Mouse (Mus musculus) limb, embryonic 11.5 days (tissue): Measurements from ENCODE around the gene Gm6034. TPM values are rescaled to one million over a fixed set of nuclear protein-coding genes. Genes with fewer than 3 reads are reported as not detected.
"Not testable (repeated sequence)": the region's sequence is repeated elsewhere in the genome, so short reads cannot be mapped to it uniquely, and the experiment has no call there.

Source experiments
- ATAC-seq: fragments of 200-750 bp; cut with Nextera tagmentation; 2 replicates; pipeline ENCODE4 v1.8.0; 2017; ENCODE audit warnings: low read depth; ENCODE audit not compliant: insufficient number of reproducible peaks, low FRiP score, low TSS enrichment
- DNase-seq: peaks from one replicate; pipeline ENCODE4 v3.0.0-alpha.2; 2015; ENCODE audit warnings: low spot score
- H3K27ac ChIP-seq: fragments of 300-500 bp; sonication (generic); replicated peaks from 2 replicates; pipeline ENCODE4 v1.5.1; 2014; ENCODE audit warnings: low read depth, mild to moderate bottlenecking, low read length
- H3K27me3 ChIP-seq: fragments of 300-500 bp; sonication (generic); 2 replicates; pipeline ENCODE4 v1.6.1; 2014; ENCODE audit warnings: mild to moderate bottlenecking, low read length, mixed read lengths; ENCODE audit not compliant: control insufficient read depth, insufficient read depth
- H3K36me3 ChIP-seq: fragments of 300-500 bp; sonication (generic); 2 replicates; pipeline ENCODE4 v1.6.1; 2014; ENCODE audit warnings: mild to moderate bottlenecking, low read length, moderate library complexity, mixed read lengths; ENCODE audit not compliant: control insufficient read depth, insufficient read depth
- H3K4me1 ChIP-seq: fragments of 300-500 bp; sonication (generic); 2 replicates; pipeline ENCODE4 v1.6.1; 2014; ENCODE audit warnings: low read length, mixed read lengths; ENCODE audit not compliant: control insufficient read depth, insufficient read depth
- H3K4me2 ChIP-seq: fragments of 300-500 bp; sonication (generic); 2 replicates; pipeline ENCODE4 v1.6.1; 2014; ENCODE audit warnings: low read depth, mild to moderate bottlenecking, moderate library complexity; ENCODE audit not compliant: severe bottlenecking
- H3K4me3 ChIP-seq: fragments of 300-500 bp; sonication (generic); 2 replicates; pipeline ENCODE4 v1.5.1; 2014; ENCODE audit warnings: low read depth, low read length
- H3K9ac ChIP-seq: fragments of 300-500 bp; sonication (generic); 2 replicates; pipeline ENCODE4 v1.6.1; 2014; ENCODE audit warnings: mild to moderate bottlenecking, low read length
- H3K9me3 ChIP-seq: fragments of 300-500 bp; sonication (generic); 2 replicates; pipeline ENCODE4 v1.6.1; 2016; ENCODE audit warnings: low read length; ENCODE audit not compliant: control insufficient read depth
- whole genome bisulfite sequencing: fragments of 180-500 bp; shearing (Covaris S2); extraction: QIAGEN DNeasy Blood & Tissue Kit; methylation state at CpG from one replicate; pipeline ENCODE4 v1.1.7; 2014; 5-methylcytosine and 5-hydroxymethylcytosine counted together
- polyA plus RNA-seq: library from polyadenylated mRNA; unstranded; fragments of >200 nt; fragmentation: Nextera tagmentation; extraction: Ambion mirVana; gene quantifications from 2 replicates; pipeline ENCODE4 v1.2.1, GENCODE M21; 2014

Gene Gm6034
- polyA plus RNA-seq, 1 experiment from 2014 or later, result not detected

GRCm38 (mm10) chr17:36082519-36083232 lies 39.9 kb downstream of the Gm6034 start:
- not testable (repeated sequence) for H3K9me3 ChIP-seq, DNase-seq, H3K4me1 ChIP-seq, H3K36me3 ChIP-seq, H3K9ac ChIP-seq, H3K27ac ChIP-seq, ATAC-seq
- H3K4me3 ChIP-seq, result peak overlapping the region; percentile 38; the same call in 1 of the 2 replicates
- H3K27me3 ChIP-seq, result peaks cover 20% of the 10 kb centered on the region
- WGBS, result 54% methylated on average over 3 of the region's 6 CpGs
- peak overlapping the region; percentile 74; the same call in 1 of the 2 replicates for H3K4me2 ChIP-seq

- peak overlapping the region; percentile 38 for H3K4me3 ChIP-seq
- 2% methylated on average over 46 of the region's 46 CpGs for WGBS
- no peak overlapping the region for H3K27ac ChIP-seq
- no peaks in the 10 kb centered on the region for H3K9me3 ChIP-seq
- H3K4me2 ChIP-seq, result peak overlapping the region; percentile 74
- H3K4me1 ChIP-seq, result no peaks in the 10 kb centered on the region
- DNase-seq (peak; percentile 75), ATAC-seq (peak; percentile 86)
- H3K9ac ChIP-seq, result peak overlapping the region; percentile 51
- H3K36me3 ChIP-seq, result no peaks in the 10 kb centered on the region
- peaks cover 20% of the 10 kb centered on the region for H3K27me3 ChIP-seq
These were observed 40.6 kb downstream of the Gm6034 start for GRCm38 (mm10) chr17:36083266-36083869.

DNA sequence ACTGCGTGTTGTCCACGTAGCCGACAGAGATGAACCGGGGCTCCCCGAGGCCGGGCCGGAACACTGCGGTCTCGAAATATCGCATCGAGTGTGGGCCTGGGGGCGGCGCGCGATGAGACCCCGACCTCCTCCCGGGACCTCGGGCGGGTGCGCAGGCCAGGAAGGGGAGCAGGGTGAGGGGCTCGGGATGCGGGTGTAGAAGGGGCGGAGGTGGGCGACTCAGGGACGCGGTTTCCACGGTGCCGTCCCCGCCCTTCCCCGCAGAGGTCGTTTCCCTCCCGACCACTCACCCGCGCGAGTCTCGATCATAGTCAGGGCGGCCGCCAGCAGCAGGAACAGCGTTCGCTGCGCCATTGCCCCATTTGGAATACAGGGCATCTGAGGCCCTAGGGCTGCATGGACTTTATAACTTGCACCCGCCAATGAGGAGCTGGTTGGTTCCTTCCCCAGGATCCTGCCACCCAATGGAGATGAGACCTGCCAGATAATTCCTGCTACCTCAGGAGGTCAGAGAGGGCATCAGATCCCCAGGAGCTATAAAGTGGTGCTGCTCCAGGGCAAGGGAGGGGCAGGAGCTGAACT lies 41.2 kb downstream of the Gm6034 start:
- DNase-seq (no peak), ATAC-seq (peak; percentile 44)
- Histone ChIP-seq H3K27me3 (peaks cover 20% of the 10 kb centered on the region), H3K4me2 (peak overlapping the region; percentile 74), H3K4me1 (no peaks in the 10 kb centered on the region), H3K4me3 (peak overlapping the region; percentile 38), H3K9ac (peak overlapping the region; percentile 51), H3K9me3 (no peaks in the 10 kb centered on the region), H3K36me3 (no peaks in the 10 kb centered on the region), H3K27ac (no peak overlapping the region)
- under 1% methylated on average over 41 of the region's 42 CpGs for WGBS

GRCm38 (mm10) chr17:36085976-36086375 lies 43.2 kb downstream of the Gm6034 start:
- ATAC-seq, DNase-seq: not testable (repeated sequence)
- WGBS, result 78% methylated on average over 1 of the region's 1 CpGs

GRCm38 (mm10) chr17:36091933-36092332 lies 49.2 kb downstream of the Gm6034 start:
- not testable (repeated sequence) for H3K27me3 ChIP-seq, H3K4me2 ChIP-seq, H3K4me1 ChIP-seq, DNase-seq, H3K9ac ChIP-seq, H3K27ac ChIP-seq, ATAC-seq, H3K36me3 ChIP-seq, H3K9me3 ChIP-seq, H3K4me3 ChIP-seq
- no CpG with 5 or more reads among the region's 2 CpGs for WGBS

More at GRCm38 (mm10) chr17:36085976-36086375, 43.2 kb downstream of the Gm6034 start:
- not testable (repeated sequence) for H3K36me3 ChIP-seq, H3K9me3 ChIP-seq, H3K27ac ChIP-seq, H3K9ac ChIP-seq, H3K4me2 ChIP-seq, H3K4me1 ChIP-seq, H3K4me3 ChIP-seq
- H3K27me3 ChIP-seq, result peaks cover 20% of the 10 kb centered on the region

DNA sequence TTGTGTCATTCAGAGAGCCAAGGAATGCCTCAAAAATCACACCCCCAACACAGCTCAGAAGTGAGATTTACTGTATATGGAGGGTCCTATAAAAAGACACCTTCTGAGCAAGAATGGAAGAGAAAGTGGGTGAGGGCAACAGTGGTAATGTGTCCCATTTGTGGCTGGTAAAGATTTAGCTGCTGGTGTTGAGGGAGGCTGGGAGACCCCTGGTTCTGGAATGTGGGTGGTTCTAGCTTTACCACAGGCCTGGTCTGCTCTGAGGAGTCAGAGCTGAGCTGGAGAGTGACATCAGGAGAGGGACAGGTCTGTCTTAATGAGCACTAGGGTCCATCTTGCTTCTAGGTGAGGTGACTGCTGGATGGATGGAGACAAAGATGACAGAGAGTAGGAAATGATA lies 49.8 kb downstream of the Gm6034 start:
- not testable (repeated sequence) for H3K27ac ChIP-seq, H3K9ac ChIP-seq, ATAC-seq, H3K9me3 ChIP-seq, H3K4me2 ChIP-seq, H3K4me3 ChIP-seq, H3K4me1 ChIP-seq, DNase-seq, H3K36me3 ChIP-seq, H3K27me3 ChIP-seq

DNA sequence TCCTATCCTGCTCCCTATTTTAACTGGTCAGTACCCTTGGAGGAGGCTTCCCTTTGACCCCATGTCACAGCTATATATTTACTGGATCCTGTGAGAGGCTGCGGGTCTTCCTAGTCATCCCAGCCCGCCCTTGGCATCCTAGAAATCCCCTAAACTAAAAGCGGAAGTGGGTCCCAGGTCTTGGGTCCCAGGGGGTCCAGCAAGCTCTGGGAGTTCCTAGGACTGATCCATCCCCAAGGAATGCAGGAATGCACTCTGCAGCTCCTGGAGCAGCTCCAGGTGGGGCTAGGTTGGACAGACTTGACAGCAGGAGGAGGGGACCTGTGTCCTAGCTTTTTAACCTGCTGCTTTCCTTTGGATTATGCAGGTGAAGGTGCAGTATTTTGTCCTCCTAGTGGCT lies 51.2 kb downstream of the Gm6034 start:
- no peaks in the 10 kb centered on the region for H3K4me1 ChIP-seq
- 26% methylated on average over 3 of the region's 3 CpGs for WGBS
- no peak overlapping the region for H3K9ac ChIP-seq
- H3K27me3 ChIP-seq, result no peaks in the 10 kb centered on the region
- no peak overlapping the region for H3K4me2 ChIP-seq
- DNase-seq (peak; percentile 17), ATAC-seq (no peak)
- no peak overlapping the region for H3K27ac ChIP-seq
- no peak overlapping the region for H3K4me3 ChIP-seq
- no peaks in the 10 kb centered on the region for H3K9me3 ChIP-seq
- no peaks in the 10 kb centered on the region for H3K36me3 ChIP-seq

DNA sequence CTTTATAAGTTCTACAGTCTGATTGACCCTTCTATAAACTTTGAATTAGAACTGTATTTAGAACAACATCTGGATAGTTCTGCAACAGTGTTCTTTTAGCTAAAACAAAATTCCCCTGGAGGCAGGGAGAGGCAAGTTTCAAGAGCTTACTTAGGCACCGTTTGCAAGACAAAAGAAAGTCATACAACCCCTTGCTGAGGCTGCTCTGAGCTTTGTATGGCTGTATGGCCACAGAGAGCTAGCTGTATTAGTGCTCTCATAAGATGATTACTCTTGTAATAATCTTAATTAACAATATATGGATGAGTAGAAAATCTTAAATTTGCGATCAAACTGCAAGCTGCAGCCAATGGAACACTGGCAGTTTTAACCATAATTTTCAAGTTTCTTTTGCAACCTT lies 56.8 kb downstream of the Gm6034 start:
- H3K9ac ChIP-seq, H3K27me3 ChIP-seq, H3K36me3 ChIP-seq, H3K4me2 ChIP-seq, H3K27ac ChIP-seq, H3K9me3 ChIP-seq, H3K4me3 ChIP-seq, H3K4me1 ChIP-seq, ATAC-seq: not testable (repeated sequence)
- peak; percentile 11 for DNase-seq
- 73% methylated on average over 2 of the region's 2 CpGs for WGBS
